In the genomic region with DNA sequence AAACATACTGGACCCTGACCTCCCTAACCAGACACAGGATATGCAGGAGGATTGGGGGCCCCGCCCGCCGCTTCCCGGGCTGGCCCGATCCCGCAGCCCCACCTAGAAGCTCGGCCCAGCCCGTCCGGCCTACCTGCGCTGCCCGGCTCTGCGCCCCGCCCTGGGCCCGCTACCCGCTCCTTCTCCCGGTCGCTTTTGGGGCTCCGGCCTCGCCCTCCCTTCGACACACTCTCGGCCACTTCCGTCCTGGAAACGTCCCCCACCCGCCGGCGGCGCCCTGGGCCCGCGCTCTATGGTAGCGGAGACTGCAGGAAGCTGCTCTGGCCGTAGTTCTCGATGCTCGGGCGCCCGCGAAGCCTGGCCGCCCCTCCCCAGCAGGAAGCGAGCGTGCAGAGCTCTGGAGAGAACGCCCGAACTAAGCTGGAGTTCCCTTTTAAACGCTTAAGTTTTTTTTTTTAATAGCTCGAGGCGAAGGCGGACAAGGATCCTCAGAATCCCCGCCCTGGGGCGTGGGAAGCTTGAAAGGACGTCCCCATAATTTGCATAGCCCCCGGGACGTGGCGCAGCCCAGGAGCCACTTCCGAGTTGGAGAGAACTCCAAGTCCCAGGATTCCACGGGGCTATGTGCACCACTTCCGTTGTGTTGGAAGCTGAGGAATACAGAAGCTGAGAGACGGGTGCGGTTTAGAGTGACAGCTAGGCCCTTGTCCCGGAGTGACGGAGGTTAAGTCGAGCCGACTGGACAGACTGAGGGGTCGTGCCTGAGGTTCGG, we compare ENCODE assay signal across 8 mouse cellular contexts. TPM values are rescaled to one million over a fixed set of nuclear protein-coding genes. Genes with fewer than 3 reads are reported as not detected.
DNase-seq lines count a peak whose midpoint lies in the region; ATAC-seq and TF ChIP-seq lines count a peak whose summit lies in the region.

Creb3 (plus strand) TSS at position 336 of the 772 bp plus-strand sequence.
Tln1 (minus strand) TSS at position 695 of the 772 bp plus-strand sequence.

- H3K36me3 ChIP-seq in MEL (ENCODE audit: control insufficient read depth in 1 of 2, insufficient read depth in 2 of 2, low read length in 2 of 2): peaks cover 0 to 40% of the 10 kb centered on the region in 2 experiments; a peak in 2 of 4 replicates
- peaks cover 43% of the 10 kb centered on the region for H3K36me3 ChIP-seq in forebrain, postnatal 0 days (ENCODE audit: insufficient read depth)
- peaks cover 27% of the 10 kb centered on the region for H3K36me3 ChIP-seq in lung, embryonic 15.5 days

- peak; percentile 97 for ATAC-seq in forebrain, postnatal 0 days
- ATAC-seq in lung, embryonic 15.5 days (ENCODE audit: borderline replicate concordance, extremely low read depth, low FRiP score, low TSS enrichment): peak; percentile 88

- H3K9me3 ChIP-seq in MEL (replicated peaks; ENCODE audit: insufficient read depth, low read length): no peaks in the 10 kb centered on the region
- H3K9me3 ChIP-seq in forebrain, postnatal 0 days (ENCODE audit: low read length): no peaks in the 10 kb centered on the region
- no peaks in the 10 kb centered on the region for H3K9me3 ChIP-seq in lung, embryonic 15.5 days

- whole genome bisulfite sequencing in cerebellum, adult 2 months: under 1% methylated on average over 61 of the region's 62 CpGs
- WGBS in forebrain, postnatal 0 days: 2% methylated on average over 62 of the region's 62 CpGs
- under 1% methylated on average over 62 of the region's 62 CpGs for WGBS in lung, embryonic 15.5 days

- H3K27me3 ChIP-seq in MEL (ENCODE audit: control insufficient read depth in 1 of 2, insufficient read depth in 2 of 2, low read length in 2 of 2): no peaks in the 10 kb centered on the region
- no peaks in the 10 kb centered on the region for H3K27me3 ChIP-seq in cerebellum, adult 2 months (ENCODE audit: control insufficient read depth, insufficient read depth, low read length)
- H3K27me3 ChIP-seq in forebrain, postnatal 0 days (ENCODE audit: insufficient read depth, low read length): no peaks in the 10 kb centered on the region
- no peaks in the 10 kb centered on the region for H3K27me3 ChIP-seq in lung, embryonic 15.5 days

- TF ChIP-seq POLR2A in MEL (IDR thresholded peaks at IDR 0.05; ENCODE audit: control insufficient read depth in 1 of 2, insufficient read depth in 1 of 2, low read depth in 1 of 2, low read length in 2 of 2, poor library complexity in 1 of 2): peak; percentile 61 to 78; a peak in 3 of 4 replicates
- TF ChIP-seq POLR2A in cerebellum, adult 2 months (IDR thresholded peaks at IDR 0.05; ENCODE audit: borderline replicate concordance, insufficient read depth, low read length): peak; percentile 75; the same call in 1 of the 2 replicates

- peaks cover 26 to 46% of the 10 kb centered on the region in 2 experiments for H3K4me1 ChIP-seq in MEL (ENCODE audit: control insufficient read depth in 1 of 2, insufficient read depth in 2 of 2, low read length in 2 of 2)
- peaks cover 19% of the 10 kb centered on the region for H3K4me1 ChIP-seq in cerebellum, adult 2 months (ENCODE audit: control insufficient read depth, insufficient read depth, low read length)
- peaks cover 12% of the 10 kb centered on the region; the same call in 1 of the 2 replicates for H3K4me1 ChIP-seq in forebrain, postnatal 0 days (ENCODE audit: insufficient read depth)
- H3K4me1 ChIP-seq in lung, embryonic 15.5 days: peaks cover 54% of the 10 kb centered on the region

- peaks cover 47% of the 10 kb centered on the region for H3K79me2 ChIP-seq in MEL (ENCODE audit: control insufficient read depth, insufficient read depth, low read length, poor library complexity)

- H3K4me2 ChIP-seq in forebrain, postnatal 0 days (ENCODE audit: low read depth): peak within 1 kb of the TSS; percentile 72
- peak within 1 kb of the TSS; percentile 69 for H3K4me2 ChIP-seq in lung, embryonic 15.5 days

- H3K27ac ChIP-seq in MEL (ENCODE audit: control insufficient read depth, low read depth, low read length): peak within 1 kb of the TSS; percentile 99
- peak within 1 kb of the TSS; percentile 77 for H3K27ac ChIP-seq in cerebellum, adult 2 months (ENCODE audit: insufficient read depth, low read length)
- peak within 1 kb of the TSS; percentile 94 for H3K27ac ChIP-seq in forebrain, postnatal 0 days (ENCODE audit: low read depth, low read length)
- H3K27ac ChIP-seq in lung, embryonic 15.5 days: peak within 1 kb of the TSS; percentile 99

- 0 out of 4 replicates have a peak, but pooled peaks of 1 of the 2 experiments have one; percentile 3 for TF ChIP-seq EP300 in MEL (IDR thresholded peaks at IDR 0.05; ENCODE audit: low read depth in 1 of 2, low read length in 2 of 2)

- TF ChIP-seq CTCF in MEL (IDR thresholded peaks at IDR 0.05 in 2 of 3, conservative IDR thresholded peaks at IDR 0.05 in 1 of 3; ENCODE audit: control insufficient read depth in 1 of 3, insufficient read depth in 1 of 3, low read depth in 2 of 3, low read length in 3 of 3, poor library complexity in 1 of 3, severe bottlenecking in 1 of 3): peak in 2 of 3 experiments; percentile 34 to 49; a peak in 4 of 6 replicates
- TF ChIP-seq CTCF in cerebellum, adult 2 months (IDR thresholded peaks at IDR 0.05; ENCODE audit: borderline replicate concordance, insufficient read depth, low read depth, low read length): no peak
- peak; percentile 45; the same call in 1 of the 2 replicates for TF ChIP-seq CTCF in forebrain, postnatal 0 days (IDR thresholded peaks at IDR 0.05; ENCODE audit: low read depth)

- peak; percentile 98 for DNase-seq in MEL (ENCODE audit: low read depth, low spot score)
- DNase-seq in cerebellum, adult 2 months: peak; percentile 95
- peak; percentile 96 for DNase-seq in forebrain, postnatal 0 days
- DNase-seq in heart, postnatal 4 days: peak; percentile 94
- DNase-seq in layer of hippocampus, adult 8-10 months (ENCODE audit: low spot score in 2 of 2): peak; percentile 95 to 96
- peak; percentile 92 for DNase-seq in ovary, adult 18-20 months (ENCODE audit: low spot score)
- peak; percentile 94 for DNase-seq in thymus, postnatal 0 days (ENCODE audit: low spot score)

- peak within 1 kb of the TSS; percentile 92 for H3K9ac ChIP-seq in MEL (ENCODE audit: control insufficient read depth, low read depth, low read length, poor library complexity, severe bottlenecking)
- H3K9ac ChIP-seq in forebrain, postnatal 0 days: peak within 1 kb of the TSS; percentile 89
- H3K9ac ChIP-seq in lung, embryonic 15.5 days: peak within 1 kb of the TSS; percentile 80

- peak within 1 kb of the TSS; percentile 82 to 92 for H3K4me3 ChIP-seq in MEL (ENCODE audit: control insufficient read depth in 1 of 2, insufficient read depth in 1 of 2, low read depth in 2 of 2, low read length in 2 of 2)
- H3K4me3 ChIP-seq in cerebellum, adult 2 months (replicated peaks; ENCODE audit: insufficient read depth, low read depth, low read length): peak within 1 kb of the TSS; percentile 86
- peak within 1 kb of the TSS; percentile 97 for H3K4me3 ChIP-seq in forebrain, postnatal 0 days (ENCODE audit: low read depth, low read length)
- H3K4me3 ChIP-seq in lung, embryonic 15.5 days: peak within 1 kb of the TSS; percentile 62

- no peak for TF ChIP-seq RAD21 in MEL (IDR thresholded peaks at IDR 0.05; ENCODE audit: low read depth, low read length)

TF ChIP-seq in MEL, 35 proteins besides CTCF, POLR2A, EP300 and RAD21 (continues in another document):
- TF ChIP-seq ELF1 (IDR thresholded peaks at IDR 0.05; ENCODE audit: low read depth, low read length) (peak; percentile 98), HCFC1 (IDR thresholded peaks at IDR 0.05; ENCODE audit: low read depth, low read length) (peak; percentile 95), KAT2A (conservative IDR thresholded peaks at IDR 0.05; ENCODE audit: low read depth, low read length) (peak; percentile 78), USF1 (IDR thresholded peaks at IDR 0.05; ENCODE audit: low read depth, low read length) (no peak), SIN3A (IDR thresholded peaks at IDR 0.05; ENCODE audit: low read length) (peak; percentile 90), MAX (IDR thresholded peaks at IDR 0.05; ENCODE audit: low read length) (0 out of 2 replicates have a peak, but pooled peaks have one; percentile 36), NRF1 (IDR thresholded peaks at IDR 0.05; ENCODE audit: insufficient read depth, low read depth, low read length, poor library complexity, severe bottlenecking) (0 out of 2 replicates have a peak, but pooled peaks have one; percentile 27), GATA1 (IDR thresholded peaks at IDR 0.05; ENCODE audit: low read depth, low read length) (no peak), POLR2AphosphoS2 (IDR thresholded peaks at IDR 0.05; ENCODE audit: low read length) (peak; percentile 61; the same call in 1 of the 2 replicates), TBP (IDR thresholded peaks at IDR 0.05; ENCODE audit: low read depth, low read length) (peak; percentile 66; the same call in 1 of the 2 replicates), ZNF384 (IDR thresholded peaks at IDR 0.05; ENCODE audit: low read depth, low read length) (peak; percentile 92), MXI1 (IDR thresholded peaks at IDR 0.05; ENCODE audit: low read depth, low read length) (peak; percentile 80)

RNA-seq across cellular contexts. Expression of gene Creb3, which starts in this region (rescaled TPM):
- total RNA-seq in MEL (2012; rRNA removed): 14.9 and 17.1 TPM in 2 replicates
- polyA plus RNA-seq in MEL (2012; ENCODE audit: insufficient read depth in 1 of 2, insufficient read length in 2 of 2, low read depth in 1 of 2, low replicate concordance in 2 of 2, missing spikeins in 1 of 2): 10 to 100 TPM in 1 of 2 experiments, not detected in 1; 21.3 TPM
- polyA plus RNA-seq in cerebellum, adult 2 months (2012; rRNA removed): 70.4 and 71.2 TPM in 2 replicates
- total RNA-seq in forebrain, postnatal 0 days (2014; rRNA removed): 61.9 and 64.4 TPM in 2 replicates
- 84.0 and 87.2 TPM in 2 replicates for polyA plus RNA-seq in forebrain, postnatal 0 days (2015; fragmentation: Nextera tagmentation; extraction: Ambion mirVana)
- 10 to 100 TPM; 53.2 to 53.4 TPM for total RNA-seq in heart, postnatal 4 days (2021)
- total RNA-seq in layer of hippocampus, adult 8-10 months (2022): 10 to 100 TPM; 63.3 to 89.5 (median 69.0) TPM
- polyA plus RNA-seq in lung, embryonic 15.5 days (2015; fragmentation: Nextera tagmentation; extraction: Ambion mirVana): 62.7 and 63.2 TPM in 2 replicates
- 51.7 and 61.2 TPM in 2 replicates for polyA plus RNA-seq in thymus, postnatal 0 days (2015; fragmentation: Nextera tagmentation; extraction: Ambion mirVana)

RNA-seq across cellular contexts. Expression of gene Tln1, which starts in this region (rescaled TPM):
- 106 and 112 TPM in 2 replicates for total RNA-seq in MEL (2012; rRNA removed)
- 100 to 1,000 TPM in 1 of 2 experiments, 10 to 100 TPM in 1; 22.9 to 146 TPM for polyA plus RNA-seq in MEL (2012; ENCODE audit: insufficient read depth in 1 of 2, insufficient read length in 2 of 2, low read depth in 1 of 2, low replicate concordance in 2 of 2, missing spikeins in 1 of 2)
- polyA plus RNA-seq in cerebellum, adult 2 months (2012; rRNA removed): 48.8 and 53.9 TPM in 2 replicates
- total RNA-seq in forebrain, postnatal 0 days (2014; rRNA removed): 34.4 and 44.1 TPM in 2 replicates
- polyA plus RNA-seq in forebrain, postnatal 0 days (2015; fragmentation: Nextera tagmentation; extraction: Ambion mirVana): 66.2 and 80.4 TPM in 2 replicates
- 100 to 1,000 TPM; 184 to 187 TPM for total RNA-seq in heart, postnatal 4 days (2021)
- total RNA-seq in layer of hippocampus, adult 8-10 months (2022): 10 to 100 TPM; 39.3 to 62.9 (median 50.6) TPM
- 97.9 and 98.2 TPM in 2 replicates for polyA plus RNA-seq in lung, embryonic 15.5 days (2015; fragmentation: Nextera tagmentation; extraction: Ambion mirVana)
- polyA plus RNA-seq in thymus, postnatal 0 days (2015; fragmentation: Nextera tagmentation; extraction: Ambion mirVana): 80.7 and 87.0 TPM in 2 replicates

Comparison
In these comparisons a context has a peak if more than half of its experiments do, and no peak if none do; other contexts are left out.
1. Peak in every context shown above with its lines: DNase-seq, ATAC-seq, H3K4me3 ChIP-seq and H3K27ac ChIP-seq.